Mouse (Mus musculus) liver, embryonic 11.5 days (tissue): ENCODE data around the gene Hnrnpc. TPM values are rescaled to one million over a fixed set of nuclear protein-coding genes. Genes with fewer than 3 reads are reported as not detected.
A peak's percentile ranks its signal among the peaks of the same experiment; 100 is the strongest.

Source experiments
- ATAC-seq: fragments of 200-750 bp; cut with Nextera tagmentation; replicated peaks from 2 replicates; pipeline ENCODE4 v1.8.0; 2017; ENCODE audit warnings: moderate number of reproducible peaks, mild to moderate bottlenecking, moderate TSS enrichment, moderate library complexity; ENCODE audit not compliant: low FRiP score
- DNase-seq: peaks from one replicate; pipeline ENCODE4 v3.0.0-alpha.2; 2017; ENCODE audit warnings: low spot score
- H3K27ac ChIP-seq: fragments of 300-500 bp; sonication (generic); 2 replicates; pipeline ENCODE4 v1.5.1; 2014; ENCODE audit warnings: mild to moderate bottlenecking, low read depth, low read length, control low read depth
- H3K27me3 ChIP-seq: fragments of 300-500 bp; sonication (generic); replicated peaks from 2 replicates; pipeline ENCODE4 v1.6.1; 2014; ENCODE audit warnings: low read length, mixed read lengths; ENCODE audit not compliant: control insufficient read depth, insufficient read depth
- H3K36me3 ChIP-seq: fragments of 300-500 bp; sonication (generic); 2 replicates; pipeline ENCODE4 v1.6.1; 2014; ENCODE audit warnings: mild to moderate bottlenecking, low read length, moderate library complexity, mixed read lengths; ENCODE audit not compliant: control insufficient read depth, insufficient read depth
- H3K4me1 ChIP-seq: fragments of 300-500 bp; sonication (generic); replicated peaks from 2 replicates; pipeline ENCODE4 v1.6.1; 2014; ENCODE audit warnings: low read length, mixed read lengths; ENCODE audit not compliant: control insufficient read depth, insufficient read depth
- H3K4me2 ChIP-seq: fragments of 300-500 bp; sonication (generic); 2 replicates; pipeline ENCODE4 v1.6.1; 2014; ENCODE audit warnings: mild to moderate bottlenecking, control low read depth, moderate library complexity
- H3K4me3 ChIP-seq: fragments of 300-500 bp; sonication (generic); 2 replicates; pipeline ENCODE4 v1.5.1; 2014; ENCODE audit warnings: low read depth, low read length, control low read depth
- H3K9ac ChIP-seq: fragments of 300-500 bp; sonication (generic); 2 replicates; pipeline ENCODE4 v1.6.1; 2014; ENCODE audit warnings: low read depth, low read length, control low read depth
- H3K9me3 ChIP-seq: fragments of 300-500 bp; sonication (generic); 2 replicates; pipeline ENCODE4 v1.6.1; 2016; ENCODE audit warnings: low read length, inconsistent platforms, mixed read lengths; ENCODE audit not compliant: control insufficient read depth
- WGBS: fragments of 180-500 bp; shearing (Covaris S2); extraction: QIAGEN DNeasy Blood & Tissue Kit; methylation state at CpG from one replicate; pipeline ENCODE4 v1.1.7; 2014; 5-methylcytosine and 5-hydroxymethylcytosine counted together
- polyA plus RNA-seq: library from polyadenylated mRNA; unstranded; fragments of >200 nt; fragmentation: Nextera tagmentation; extraction: Ambion mirVana; gene quantifications from 2 replicates; pipeline ENCODE4 v1.2.1, GENCODE M21; 2014

Hnrnpc gene
- polyA plus RNA-seq, 1 experiment from 2014 or later = 698 TPM

DNA sequence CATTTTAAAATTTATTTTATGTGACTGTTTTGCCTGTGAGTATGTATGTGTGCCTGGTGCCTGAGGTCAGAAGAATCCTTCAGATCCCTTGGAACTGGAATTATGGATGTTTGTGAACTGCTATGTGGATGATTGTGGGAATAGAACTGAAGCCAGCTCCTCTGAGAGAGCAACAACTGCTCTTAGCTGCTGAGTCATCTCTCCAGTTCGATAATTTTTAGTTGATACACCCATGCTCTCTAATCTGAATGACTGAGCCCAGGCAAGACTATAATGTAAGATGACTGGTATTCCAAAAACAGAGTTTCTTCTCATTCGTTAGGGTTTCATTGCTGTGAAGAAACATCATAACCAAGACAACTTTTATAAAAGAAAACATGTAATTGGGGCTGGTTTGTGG is 79.7 kb downstream of the Hnrnpc start:
- H3K27me3 ChIP-seq = no peaks in the 10 kb centered on the region

More for the DNA sequence above, 79.7 kb downstream of the Hnrnpc start:
- DNase-seq (no peak), ATAC-seq (no peak)
- Histone ChIP-seq H3K9ac (no peak overlapping the region), H3K4me2 (peak overlapping the region; percentile 55; the same call in 1 of the 2 replicates), H3K4me1 (peaks cover 26% of the 10 kb centered on the region), H3K9me3 (no peaks in the 10 kb centered on the region), H3K27ac (peak overlapping the region; percentile 99; the same call in 1 of the 2 replicates), H3K36me3 (no peaks in the 10 kb centered on the region), H3K4me3 (no peak overlapping the region)
- WGBS = 59% methylated on average over 2 of the region's 2 CpGs

Other genes starting within 250 kb of the Hnrnpc start
- gene Mettl17, start 219.2 kb downstream of the Hnrnpc start, polyA plus RNA-seq = 32.5 and 42.6 TPM in 2 replicates
- gene Slc39a2, start 211.1 kb downstream of the Hnrnpc start, polyA plus RNA-seq = 0.07 and 0.14 TPM in 2 replicates
- gene Ndrg2, start 189.9 kb downstream of the Hnrnpc start, polyA plus RNA-seq = 19.2 and 21.5 TPM in 2 replicates
- not detected in 2 replicates for gene Tppp2, start 185.6 kb downstream of the Hnrnpc start, polyA plus RNA-seq
- not detected in 2 replicates for gene Rnase13, start 181.3 kb downstream of the Hnrnpc start, polyA plus RNA-seq
- gene Arhgef40, start 119.3 kb downstream of the Hnrnpc start, polyA plus RNA-seq = 50.7 and 61.8 TPM in 2 replicates
- gene Tmem253, start 88.4 kb downstream of the Hnrnpc start, polyA plus RNA-seq = 0.85 TPM in 1 of 2 replicates, not detected in the other
- 19.8 and 21.9 TPM in 2 replicates for gene Zfp219, start 83.3 kb downstream of the Hnrnpc start, polyA plus RNA-seq
- gene Olfr221, start 61.6 kb downstream of the Hnrnpc start, polyA plus RNA-seq = not detected in 2 replicates
- 103 and 111 TPM in 2 replicates for gene Rpgrip1, start 6.7 kb upstream of the Hnrnpc start, polyA plus RNA-seq
- gene Supt16, start 93.4 kb upstream of the Hnrnpc start, polyA plus RNA-seq = 52.1 and 58.6 TPM in 2 replicates
- 34.5 and 38.0 TPM in 2 replicates for gene Chd8, start 153.8 kb upstream of the Hnrnpc start, polyA plus RNA-seq
- gene Tox4, start 175.1 kb upstream of the Hnrnpc start, polyA plus RNA-seq = 35.7 and 44.6 TPM in 2 replicates
- 9.8 and 10.6 TPM in 2 replicates for gene Rab2b, start 175.5 kb upstream of the Hnrnpc start, polyA plus RNA-seq
- 44.7 and 52.2 TPM in 2 replicates for gene Mettl3, start 201.1 kb upstream of the Hnrnpc start, polyA plus RNA-seq
- 9.8 and 11.6 TPM in 2 replicates for gene Sall2, start 224.7 kb upstream of the Hnrnpc start, polyA plus RNA-seq